Mouse (Mus musculus) thymus, adult 2 months (tissue): Measurements from ENCODE around the gene Gne.

Source experiments
- CTCF ChIP-seq: fragments of 200-500 bp; IDR thresholded peaks from 2 replicates; pipeline ENCODE4 v1.5.1; 2012; ENCODE audit warnings: mild to moderate bottlenecking, control low read depth, low read length, moderate library complexity, borderline replicate concordance; ENCODE audit not compliant: control insufficient read depth, poor library complexity, insufficient read depth; ENCODE audit errors: extremely low read depth
- POLR2A ChIP-seq: fragments of 200-500 bp; IDR thresholded peaks from 2 replicates; pipeline ENCODE4 v1.6.1; 2012; ENCODE audit warnings: mild to moderate bottlenecking, low read length, control low read depth, moderate library complexity; ENCODE audit not compliant: control insufficient read depth, poor library complexity, insufficient read depth; ENCODE audit errors: extremely low read depth

DNA sequence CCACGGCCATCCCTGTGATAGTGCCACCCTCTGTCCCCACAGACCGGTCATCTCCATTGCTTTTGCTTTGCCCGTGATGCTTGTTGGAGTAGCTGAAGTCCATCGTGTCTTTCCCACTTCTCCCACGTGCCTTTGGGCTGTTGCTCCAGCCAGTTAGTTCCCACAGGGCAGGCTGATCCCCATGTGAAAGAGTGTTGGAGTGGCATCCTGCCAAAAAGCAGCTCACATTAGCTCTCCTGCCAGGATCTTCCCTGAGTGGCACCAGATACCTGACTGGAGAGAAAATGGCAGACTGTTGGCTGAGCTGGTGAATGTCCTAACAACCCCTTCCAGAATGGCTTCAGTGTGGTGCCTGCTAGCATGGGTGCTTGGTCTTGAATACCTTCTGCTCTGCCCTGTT lies 52.5 kb downstream of the Gne start:
- TF ChIP-seq POLR2A (no peak), CTCF (no peak)
